Comparison of ENCODE assay signal across 7 mouse cellular contexts in the genomic region with DNA sequence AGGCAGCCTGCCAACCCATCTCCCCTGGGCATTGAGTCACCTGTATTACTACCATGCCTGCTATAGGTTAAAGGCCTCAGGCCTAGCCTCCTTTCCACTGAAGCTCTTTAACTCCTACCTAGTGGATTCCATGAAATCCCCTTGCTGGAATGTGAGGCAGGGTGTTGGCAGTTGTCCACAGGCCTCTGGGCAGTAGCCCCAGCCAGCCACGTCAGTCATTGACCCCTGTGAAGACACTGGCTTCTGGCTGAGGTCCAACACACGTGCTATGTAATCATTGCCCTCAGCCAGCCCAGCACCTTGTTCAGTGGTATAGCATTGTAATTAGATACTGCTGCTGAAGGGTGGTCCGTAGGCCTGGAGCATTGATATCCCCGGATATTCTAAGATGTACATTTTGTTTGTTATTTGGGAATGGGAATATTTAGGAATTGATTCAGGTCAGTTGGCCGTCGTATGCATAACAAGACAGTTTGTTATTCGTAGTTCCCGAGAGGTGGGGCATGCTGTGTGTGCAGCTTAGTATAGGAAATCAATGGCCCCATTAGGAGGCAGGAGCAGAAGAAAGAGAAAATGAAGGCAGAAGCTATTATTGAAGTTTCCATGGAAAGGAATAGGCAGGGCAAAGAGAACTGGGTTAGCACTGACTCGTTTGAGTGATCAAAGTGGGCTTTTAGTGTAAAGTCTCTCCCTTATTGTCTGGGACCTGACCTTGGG.
DNase-seq lines count a peak whose midpoint lies in the region; ATAC-seq lines count a peak whose summit lies in the region.

No protein-coding gene starts in this region.

- no peaks in the 10 kb centered on the region for H3K9me3 ChIP-seq in hindbrain, embryonic 13.5 days
- H3K9me3 ChIP-seq in liver, embryonic 13.5 days (replicated peaks) = no peaks in the 10 kb centered on the region

- no peaks in the 10 kb centered on the region for H3K36me3 ChIP-seq in hindbrain, embryonic 13.5 days
- no peaks in the 10 kb centered on the region for H3K36me3 ChIP-seq in liver, embryonic 13.5 days

- H3K27ac ChIP-seq in hindbrain, embryonic 13.5 days = 0 out of 2 replicates have a peak overlapping the region, but pooled peaks have one; percentile 37
- H3K27ac ChIP-seq in liver, embryonic 13.5 days = no peak overlapping the region

- no peaks in the 10 kb centered on the region for H3K27me3 ChIP-seq in hindbrain, embryonic 13.5 days
- no peaks in the 10 kb centered on the region for H3K27me3 ChIP-seq in liver, embryonic 13.5 days

- no peak overlapping the region for H3K9ac ChIP-seq in hindbrain, embryonic 13.5 days
- no peak overlapping the region for H3K9ac ChIP-seq in liver, embryonic 13.5 days

- H3K4me2 ChIP-seq in hindbrain, embryonic 13.5 days = no peak overlapping the region
- H3K4me2 ChIP-seq in liver, embryonic 13.5 days = no peak overlapping the region

- ATAC-seq in hindbrain, embryonic 13.5 days (ENCODE audit: low FRiP score) = peak; percentile 54
- ATAC-seq in liver, embryonic 13.5 days (ENCODE audit: low read depth) = peak; percentile 52
- ATAC-seq in megakaryocyte-erythroid progenitor cell, adult 5-6 weeks (replicated peaks; ENCODE audit: low FRiP score, low TSS enrichment, poor library complexity, severe bottlenecking) = no peak

- H3K4me1 ChIP-seq in hindbrain, embryonic 13.5 days (replicated peaks) = peaks cover 36% of the 10 kb centered on the region
- H3K4me1 ChIP-seq in liver, embryonic 13.5 days (replicated peaks) = peaks cover 11% of the 10 kb centered on the region; the same call in 1 of the 2 replicates

- DNase-seq in MN1 (ENCODE audit: low spot score) = peak; percentile 49
- peak; percentile 26 for DNase-seq in adrenal gland, adult 8-10 months
- DNase-seq in liver, embryonic 13.5 days = no peak
- no peak for DNase-seq in thymus, postnatal 0 days (ENCODE audit: low spot score)
- no peak for DNase-seq in gastrocnemius, postnatal 10 days

- 28% methylated on average over 9 of the region's 9 CpGs for WGBS in hindbrain, embryonic 13.5 days
- 68% methylated on average over 9 of the region's 9 CpGs for WGBS in liver, embryonic 13.5 days (ENCODE audit: insufficient replicate concordance)

- H3K4me3 ChIP-seq in hindbrain, embryonic 13.5 days = no peak overlapping the region
- no peak overlapping the region for H3K4me3 ChIP-seq in liver, embryonic 13.5 days (replicated peaks)

Comparison
In these comparisons a context has a peak if more than half of its experiments do, and no peak if none do; other contexts are left out.
1. DNase-seq: peak in MN1 (single experiment) and adrenal gland, adult 8-10 months (single experiment); none in liver, embryonic 13.5 days (single experiment), thymus, postnatal 0 days (single experiment) and gastrocnemius, postnatal 10 days (single experiment).